Comparison of ENCODE assay signal across 9 mouse cellular contexts in the genomic region with DNA sequence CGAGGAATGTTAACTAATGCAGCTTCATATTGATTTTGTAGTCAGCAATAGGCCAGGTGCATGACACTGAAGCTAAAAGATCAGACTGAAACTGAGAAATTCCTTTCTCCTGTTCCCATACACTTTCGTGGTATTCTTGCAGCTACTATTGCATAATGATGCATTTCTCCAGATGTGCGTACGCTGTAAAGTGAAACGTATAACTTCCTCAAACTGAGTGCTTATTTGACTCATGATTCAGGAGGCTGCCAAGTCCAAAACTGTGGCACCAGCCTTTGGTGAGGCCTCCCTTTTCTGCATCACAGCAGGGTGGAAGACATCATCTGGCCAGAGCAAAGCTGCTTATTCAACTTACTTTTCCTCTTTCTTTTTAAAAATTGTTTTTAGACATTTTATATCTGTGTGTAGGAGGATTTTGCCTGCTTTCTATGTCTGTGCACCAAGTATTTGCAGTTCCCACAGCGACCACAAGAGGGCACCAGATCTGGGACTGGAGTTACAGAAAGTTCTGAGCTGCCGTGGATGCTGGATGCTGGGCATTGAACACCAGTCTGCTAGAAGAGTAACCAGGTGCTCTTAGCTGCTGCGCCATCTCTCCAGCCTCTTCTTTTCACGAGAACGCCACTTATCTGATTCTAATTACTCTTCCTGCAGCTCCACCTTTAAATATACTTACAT.
A peak's percentile ranks its signal among the peaks of the same experiment; 100 is the strongest.
DNase-seq lines count a peak whose midpoint lies in the region; ATAC-seq and TF ChIP-seq lines count a peak whose summit lies in the region.
"Had no signal": no experiment of that assay in that cellular context is flagged by ENCODE, and none has a peak within 500 bp of the region (broad histone marks: within the 10 kb centered on the region; RNA-seq: fewer than 3 reads in every experiment).

No protein-coding gene starts in this region.

- H3K27me3 ChIP-seq in liver, embryonic 12.5 days (replicated peaks): no peaks in the 10 kb centered on the region
- H3K27me3 ChIP-seq in forebrain, embryonic 14.5 days (replicated peaks; ENCODE audit: control insufficient read depth, insufficient read depth, low read length): no peaks in the 10 kb centered on the region
- H3K27me3 ChIP-seq in hindbrain, postnatal 0 days (ENCODE audit: insufficient read depth, low read length): no peaks in the 10 kb centered on the region
- H3K27me3 ChIP-seq: stomach, embryonic 15.5 days had no signal

- H3K27ac ChIP-seq in liver, embryonic 12.5 days: no peak overlapping the region
- no peak overlapping the region for H3K27ac ChIP-seq in forebrain, embryonic 14.5 days (ENCODE audit: low read depth, low read length)
- H3K27ac ChIP-seq in hindbrain, postnatal 0 days: no peak overlapping the region
- H3K27ac ChIP-seq: stomach, embryonic 15.5 days had no signal

- H3K9me3 ChIP-seq in liver, embryonic 12.5 days (replicated peaks): no peaks in the 10 kb centered on the region
- H3K9me3 ChIP-seq in forebrain, embryonic 14.5 days (replicated peaks; ENCODE audit: control insufficient read depth, low read length): no peaks in the 10 kb centered on the region
- H3K9me3 ChIP-seq in hindbrain, postnatal 0 days (ENCODE audit: low read length): no peaks in the 10 kb centered on the region
- H3K9me3 ChIP-seq: stomach, embryonic 15.5 days had no signal

- no peak overlapping the region for H3K9ac ChIP-seq in liver, embryonic 12.5 days
- H3K9ac ChIP-seq in forebrain, embryonic 14.5 days (ENCODE audit: low read length): no peak overlapping the region
- no peak overlapping the region for H3K9ac ChIP-seq in hindbrain, postnatal 0 days (replicated peaks; ENCODE audit: low read length)
- H3K9ac ChIP-seq: stomach, embryonic 15.5 days had no signal

- intact Hi-C loops in left cerebral cortex, postnatal 36 days (cut with DNase I): loop anchor here (5.0 to 10.0 kb wide), 2 partner anchors 159 to 364 kb away; partner anchors contain the start of gene Tmem178b

- TF ChIP-seq POLR2A in brain, embryonic 14.5 days (IDR thresholded peaks at IDR 0.05; ENCODE audit: borderline replicate concordance, extremely low read depth, insufficient read depth, insufficient read length, poor library complexity, severe bottlenecking): no peak

- TF ChIP-seq CTCF in brain, embryonic 14.5 days (IDR thresholded peaks at IDR 0.05; ENCODE audit: borderline replicate concordance, extremely low read depth, insufficient read depth, insufficient read length): peak; percentile 88
- TF ChIP-seq CTCF in hindbrain, postnatal 0 days (IDR thresholded peaks at IDR 0.05; ENCODE audit: low read depth): peak; percentile 92

- peak; percentile 68 for DNase-seq in liver
- peak; percentile 77 for DNase-seq in brain, embryonic 14.5 days (ENCODE audit: low read depth)
- peak; percentile 81 for DNase-seq in forebrain, embryonic 14.5 days (ENCODE audit: low spot score)
- peak; percentile 84 for DNase-seq in hindbrain, postnatal 0 days (ENCODE audit: low spot score)
- peak; percentile 60 to 79 for DNase-seq in left cerebral cortex, postnatal 36 days (ENCODE audit: low spot score in 2 of 2)
- DNase-seq in ovary, postnatal 10 days (ENCODE audit: low spot score): peak; percentile 68
- DNase-seq in thymus, postnatal 0 days (ENCODE audit: low spot score): peak; percentile 62

- H3K4me3 ChIP-seq in liver, embryonic 12.5 days: no peak overlapping the region
- no peak overlapping the region for H3K4me3 ChIP-seq in forebrain, embryonic 14.5 days (ENCODE audit: low read depth, low read length)
- no peak overlapping the region for H3K4me3 ChIP-seq in hindbrain, postnatal 0 days (ENCODE audit: low read length)
- H3K4me3 ChIP-seq: stomach, embryonic 15.5 days had no signal

- no peak for ATAC-seq in liver, embryonic 12.5 days
- ATAC-seq in forebrain, embryonic 14.5 days: peak; percentile 57; the same call in 1 of the 2 replicates
- ATAC-seq in hindbrain, postnatal 0 days: no peak

- 13% methylated on average over 10 of the region's 10 CpGs for WGBS in liver, embryonic 12.5 days (ENCODE audit: insufficient replicate concordance)
- 43% methylated on average over 10 of the region's 10 CpGs for WGBS in forebrain, embryonic 14.5 days
- 44% methylated on average over 10 of the region's 10 CpGs for WGBS in hindbrain, postnatal 0 days

- no peaks in the 10 kb centered on the region for H3K4me1 ChIP-seq in liver, embryonic 12.5 days
- peaks cover 6% of the 10 kb centered on the region; the same call in 1 of the 2 replicates for H3K4me1 ChIP-seq in forebrain, embryonic 14.5 days (ENCODE audit: control insufficient read depth, insufficient read depth, low read length)
- H3K4me1 ChIP-seq in hindbrain, postnatal 0 days (ENCODE audit: insufficient read depth, low read length): 0 out of 2 replicates have a peak, but pooled peaks cover 5% of the 10 kb centered on the region
- H3K4me1 ChIP-seq: stomach, embryonic 15.5 days had no signal

- no peaks in the 10 kb centered on the region for H3K36me3 ChIP-seq in liver, embryonic 12.5 days
- no peaks in the 10 kb centered on the region for H3K36me3 ChIP-seq in forebrain, embryonic 14.5 days (ENCODE audit: control insufficient read depth, insufficient read depth, low read length)
- no peaks in the 10 kb centered on the region for H3K36me3 ChIP-seq in hindbrain, postnatal 0 days (ENCODE audit: insufficient read depth, low read length)
- H3K36me3 ChIP-seq: stomach, embryonic 15.5 days had no signal

- no peak overlapping the region for H3K4me2 ChIP-seq in liver, embryonic 12.5 days
- no peak overlapping the region for H3K4me2 ChIP-seq in forebrain, embryonic 14.5 days (ENCODE audit: low read length)
- H3K4me2 ChIP-seq in hindbrain, postnatal 0 days (ENCODE audit: low read depth, low read length): no peak overlapping the region
- H3K4me2 ChIP-seq: stomach, embryonic 15.5 days had no signal
